ENCODE assay signal across 26 mouse cellular contexts in genomic region chr16:55611172-55611571, GRCm38 (mm10).
"Had no signal": no experiment of that assay in that cellular context is flagged by ENCODE, and none has a peak within 500 bp of the region (broad histone marks: within the 10 kb centered on the region; RNA-seq: fewer than 3 reads in every experiment).

No protein-coding gene starts in this region.

- H3K9me3 ChIP-seq: heart, embryonic 13.5 days; heart, embryonic 15.5 days; hindbrain, embryonic 15.5 days; limb, embryonic 10.5 days; liver, embryonic 13.5 days; liver, embryonic 15.5 days had no signal

- H3K27ac ChIP-seq: gastrocnemius, adult 2 months; heart, adult 2 months; heart, embryonic 13.5 days; heart, embryonic 15.5 days; hindbrain, embryonic 13.5 days; hindbrain, embryonic 15.5 days; hindbrain, postnatal 0 days; layer of hippocampus, adult 2 months; left cerebral cortex, adult 2 months; limb, embryonic 10.5 days; limb, embryonic 12.5 days; liver, embryonic 13.5 days; liver, embryonic 15.5 days had no signal

- H3K4me3 ChIP-seq: gastrocnemius, adult 2 months; heart, adult 2 months; heart, embryonic 13.5 days; heart, embryonic 15.5 days; hindbrain, embryonic 13.5 days; hindbrain, embryonic 15.5 days; layer of hippocampus, adult 2 months; left cerebral cortex, adult 2 months; limb, embryonic 10.5 days; limb, embryonic 12.5 days; liver, embryonic 13.5 days; liver, embryonic 15.5 days had no signal

- H3K9ac ChIP-seq: heart, embryonic 13.5 days; heart, embryonic 15.5 days; hindbrain, embryonic 13.5 days; hindbrain, embryonic 15.5 days; limb, embryonic 12.5 days; liver, embryonic 13.5 days; liver, embryonic 15.5 days had no signal

- H3K4me1 ChIP-seq: heart, embryonic 15.5 days; hindbrain, embryonic 13.5 days; hindbrain, embryonic 15.5 days; limb, embryonic 10.5 days; limb, embryonic 12.5 days; liver, embryonic 13.5 days; liver, embryonic 15.5 days had no signal

- ATAC-seq: hindbrain, postnatal 0 days had no signal

- H3K4me2 ChIP-seq: heart, embryonic 11.5 days; heart, embryonic 13.5 days; heart, embryonic 15.5 days; hindbrain, embryonic 13.5 days; hindbrain, embryonic 15.5 days; limb, embryonic 12.5 days; liver, embryonic 11.5 days; liver, embryonic 13.5 days; liver, embryonic 15.5 days had no signal

- H3K27me3 ChIP-seq: heart, embryonic 13.5 days; heart, embryonic 15.5 days; hindbrain, embryonic 13.5 days; hindbrain, embryonic 15.5 days; limb, embryonic 12.5 days; liver, embryonic 13.5 days; liver, embryonic 15.5 days had no signal

- H3K36me3 ChIP-seq: heart, embryonic 13.5 days; heart, embryonic 15.5 days; hindbrain, embryonic 13.5 days; hindbrain, embryonic 15.5 days; limb, embryonic 10.5 days; limb, embryonic 12.5 days; liver, embryonic 13.5 days; liver, embryonic 15.5 days had no signal

- DNase-seq: gastrocnemius, adult 2 months; gastrocnemius, postnatal 10 days; gastrocnemius, postnatal 25 days; heart, adult 11 months; heart, adult 2 months; heart, postnatal 14 days; heart, postnatal 36 days; kidney, adult 18-20 months; kidney, adult 8-10 months; kidney, postnatal 10 days; kidney, postnatal 25 days; kidney, postnatal 4 days; liver; liver, embryonic 13.5 days had no signal
